Mouse (Mus musculus) lung, embryonic 14.5 days (tissue): ENCODE data around the gene Rbm34. TPM values are rescaled to one million over a fixed set of nuclear protein-coding genes. Genes with fewer than 3 reads are reported as not detected.
"Not testable (repeated sequence)": the region's sequence is repeated elsewhere in the genome, so short reads cannot be mapped to it uniquely, and the experiment has no call there.

Source experiments
- ATAC-seq: fragments of 200-750 bp; cut with Nextera tagmentation; 2 replicates; pipeline ENCODE4 v1.8.0; 2017; ENCODE audit warnings: mild to moderate bottlenecking, moderate TSS enrichment, moderate library complexity; ENCODE audit not compliant: insufficient read depth
- DNase-seq: peaks from one replicate; pipeline ENCODE4 v3.0.0-alpha.2; 2015
- H3K27ac ChIP-seq: fragments of 300-500 bp; sonication (generic); 2 replicates; pipeline ENCODE4 v1.5.1; 2014; ENCODE audit warnings: low read depth, mild to moderate bottlenecking, moderate library complexity
- H3K27me3 ChIP-seq: fragments of 300-500 bp; sonication (generic); 2 replicates; pipeline ENCODE4 v1.6.1; 2014; ENCODE audit warnings: low read length, control low read depth; ENCODE audit not compliant: insufficient read depth
- H3K36me3 ChIP-seq: fragments of 300-500 bp; sonication (generic); 2 replicates; pipeline ENCODE4 v1.6.1; 2014; ENCODE audit warnings: control low read depth; ENCODE audit not compliant: insufficient read depth
- H3K4me1 ChIP-seq: fragments of 300-500 bp; sonication (generic); 2 replicates; pipeline ENCODE4 v1.6.1; 2014; ENCODE audit warnings: antibody characterized with exemption, control low read depth; ENCODE audit not compliant: insufficient read depth
- H3K4me2 ChIP-seq: fragments of 300-500 bp; sonication (generic); 2 replicates; pipeline ENCODE4 v1.6.1; 2014; ENCODE audit warnings: mild to moderate bottlenecking
- H3K4me3 ChIP-seq: fragments of 300-500 bp; sonication (generic); 2 replicates; pipeline ENCODE4 v1.5.1; 2014; ENCODE audit warnings: low read depth, low read length
- H3K9ac ChIP-seq: fragments of 300-500 bp; sonication (generic); 2 replicates; pipeline ENCODE4 v1.6.1; 2014
- H3K9me3 ChIP-seq: fragments of 300-500 bp; sonication (generic); 2 replicates; pipeline ENCODE4 v1.6.1; 2016; ENCODE audit warnings: low read depth, low read length, control low read depth
- CTCF ChIP-seq: IDR thresholded peaks from 2 replicates; pipeline ENCODE4 v1.5.1; 2016; ENCODE audit warnings: antibody characterized with exemption, low read depth
- WGBS: fragments of 180-500 bp; shearing (Covaris S2); extraction: QIAGEN DNeasy Blood & Tissue Kit; methylation state at CpG from one replicate; pipeline ENCODE4 v1.1.7; 2014; 5-methylcytosine and 5-hydroxymethylcytosine counted together
- polyA plus RNA-seq: library from polyadenylated mRNA; unstranded; fragments of >200 nt; fragmentation: Nextera tagmentation; extraction: Ambion mirVana; gene quantifications from 2 replicates; pipeline ENCODE4 v1.2.1, GENCODE M21; 2014

Gene Rbm34
- polyA plus RNA-seq, 1 experiment from 2014 or later = 26.6 TPM

GRCm38 (mm10) chr8:126919703-126920102 lies 51.2 kb downstream of the Rbm34 start:
- WGBS = 68% methylated on average over 5 of the region's 5 CpGs
- H3K4me2 ChIP-seq = no peak overlapping the region
- H3K9me3 ChIP-seq = no peaks in the 10 kb centered on the region
- TF ChIP-seq CTCF = no peak
- no peak overlapping the region for H3K4me3 ChIP-seq
- no peak overlapping the region for H3K27ac ChIP-seq
- DNase-seq (no peak), ATAC-seq (no peak)
- peaks cover 8% of the 10 kb centered on the region; the same call in 1 of the 2 replicates for H3K4me1 ChIP-seq
- H3K9ac ChIP-seq = no peak overlapping the region
- H3K36me3 ChIP-seq = 0 out of 2 replicates have a peak, but pooled peaks cover 5% of the 10 kb centered on the region
- no peaks in the 10 kb centered on the region for H3K27me3 ChIP-seq

- no peak for DNase-seq
- Histone ChIP-seq H3K4me3 (no peak overlapping the region), H3K9ac (no peak overlapping the region), H3K4me2 (no peak overlapping the region), H3K27me3 (no peaks in the 10 kb centered on the region), H3K9me3 (no peaks in the 10 kb centered on the region), H3K27ac (no peak overlapping the region), H3K4me1 (peaks cover 8% of the 10 kb centered on the region; the same call in 1 of the 2 replicates), H3K36me3 (0 out of 2 replicates have a peak, but pooled peaks cover 5% of the 10 kb centered on the region)
- no peak for TF ChIP-seq CTCF
- ATAC-seq = no peak
- 66% methylated on average over 2 of the region's 2 CpGs for WGBS
These were observed 51.6 kb downstream of the Rbm34 start for GRCm38 (mm10) chr8:126919255-126919654.

- no peak overlapping the region for H3K4me3 ChIP-seq
- no peak overlapping the region for H3K9ac ChIP-seq
- ATAC-seq = no peak
- no peaks in the 10 kb centered on the region for H3K9me3 ChIP-seq
- no peak for TF ChIP-seq CTCF
- H3K4me2 ChIP-seq = no peak overlapping the region
- no peak for DNase-seq
- peaks cover 11% of the 10 kb centered on the region for H3K4me1 ChIP-seq
- no peak overlapping the region for H3K27ac ChIP-seq
- H3K36me3 ChIP-seq = 0 out of 2 replicates have a peak, but pooled peaks cover 5% of the 10 kb centered on the region
- WGBS = 96% methylated on average over 1 of the region's 1 CpGs
- H3K27me3 ChIP-seq = no peaks in the 10 kb centered on the region
These were observed 52.5 kb downstream of the Rbm34 start for GRCm38 (mm10) chr8:126918356-126918755.

GRCm38 (mm10) chr8:126917179-126917905 lies 53.5 kb downstream of the Rbm34 start:
- Histone ChIP-seq H3K27ac (0 out of 2 replicates have a peak overlapping the region, but pooled peaks have one; percentile 27), H3K9me3 (no peaks in the 10 kb centered on the region), H3K27me3 (no peaks in the 10 kb centered on the region), H3K36me3 (no peaks in the 10 kb centered on the region), H3K4me3 (no peak overlapping the region), H3K4me1 (peaks cover 14% of the 10 kb centered on the region), H3K9ac (no peak overlapping the region), H3K4me2 (no peak overlapping the region)
- ATAC-seq (no peak), DNase-seq (no peak)
- 46% methylated on average over 6 of the region's 6 CpGs for WGBS
- 0 out of 2 replicates have a peak, but pooled peaks have one; percentile 19 for TF ChIP-seq CTCF

GRCm38 (mm10) chr8:126916611-126917010 lies 54.3 kb downstream of the Rbm34 start:
- TF ChIP-seq CTCF = no peak
- Histone ChIP-seq H3K36me3 (no peaks in the 10 kb centered on the region), H3K9me3 (no peaks in the 10 kb centered on the region), H3K27ac (no peak overlapping the region), H3K4me3 (no peak overlapping the region), H3K4me1 (peaks cover 14% of the 10 kb centered on the region), H3K4me2 (no peak overlapping the region), H3K9ac (no peak overlapping the region), H3K27me3 (no peaks in the 10 kb centered on the region)
- whole genome bisulfite sequencing = 41% methylated on average over 4 of the region's 4 CpGs
- DNase-seq = no peak
- ATAC-seq = no peak

- no peaks in the 10 kb centered on the region for H3K27me3 ChIP-seq
- ATAC-seq (no peak), DNase-seq (no peak)
- no peak overlapping the region for H3K27ac ChIP-seq
- H3K4me3 ChIP-seq = no peak overlapping the region
- no peaks in the 10 kb centered on the region for H3K9me3 ChIP-seq
- H3K36me3 ChIP-seq = no peaks in the 10 kb centered on the region
- peaks cover 14% of the 10 kb centered on the region for H3K4me1 ChIP-seq
- WGBS = 21% methylated on average over 10 of the region's 10 CpGs
- no peak overlapping the region for H3K4me2 ChIP-seq
- H3K9ac ChIP-seq = no peak overlapping the region
- TF ChIP-seq CTCF = no peak
These were observed 56.1 kb downstream of the Rbm34 start for GRCm38 (mm10) chr8:126914609-126915375.

- ATAC-seq, H3K27ac ChIP-seq, H3K9me3 ChIP-seq, H3K36me3 ChIP-seq, H3K4me3 ChIP-seq, H3K9ac ChIP-seq, H3K4me2 ChIP-seq, H3K27me3 ChIP-seq, DNase-seq: not testable (repeated sequence)
- H3K4me1 ChIP-seq = peaks cover 16% of the 10 kb centered on the region
- 54% methylated on average over 10 of the region's 10 CpGs for WGBS
These were observed 56.8 kb downstream of the Rbm34 start for GRCm38 (mm10) chr8:126914107-126914490.
